Mouse (Mus musculus) central nervous system, embryonic 11.5 days (tissue): ENCODE data around the gene Trim30b. TPM values are rescaled to one million over a fixed set of nuclear protein-coding genes. Genes with fewer than 3 reads are reported as not detected.

Experiments used
- polyA plus RNA-seq: library from polyadenylated mRNA; depleted of rRNA; stranded (reverse); fragments of >200 nt; gene quantifications from 2 replicates; pipeline ENCODE4 v1.2.3, GENCODE M21; 2012; rRNA removed

Gene Trim30b
- 0.01 and 0.04 TPM in 2 replicates for polyA plus RNA-seq

DNA sequence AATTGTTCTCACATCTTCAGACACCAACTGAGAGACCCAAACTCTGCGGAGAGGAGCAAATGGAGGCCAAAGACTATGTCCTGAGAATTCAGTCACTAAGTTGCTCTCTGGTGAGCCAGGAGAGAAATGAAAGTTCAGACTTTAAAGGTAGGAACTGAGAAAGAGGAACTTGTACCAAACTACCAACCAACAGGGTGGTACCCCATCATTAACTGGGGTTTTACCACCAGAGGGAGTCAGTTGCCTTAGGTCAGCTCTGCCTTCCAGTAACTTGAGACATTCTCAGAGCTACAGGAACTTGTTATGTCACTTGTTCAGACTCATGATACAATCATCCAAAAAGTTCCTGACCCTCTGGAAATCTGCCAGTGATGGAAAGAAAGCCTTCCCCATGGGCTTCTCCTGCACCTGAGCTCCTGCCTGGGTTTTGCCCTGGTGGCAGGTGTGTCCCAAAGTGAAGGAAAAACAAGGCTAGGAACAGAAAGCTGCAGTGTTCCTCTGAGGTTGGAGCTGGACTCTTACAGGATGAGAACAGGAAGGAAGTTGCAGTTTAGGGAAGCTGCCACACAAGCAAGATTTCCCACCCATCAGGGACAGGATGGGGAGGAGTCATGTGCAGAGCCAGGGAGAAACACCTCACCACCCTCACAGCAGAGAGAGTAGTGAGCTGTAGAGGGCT lies at the start of gene Trim30b:
Gene Trim30b (minus strand): TSS at position 149 of the 679 bp plus-strand sequence.

DNA sequence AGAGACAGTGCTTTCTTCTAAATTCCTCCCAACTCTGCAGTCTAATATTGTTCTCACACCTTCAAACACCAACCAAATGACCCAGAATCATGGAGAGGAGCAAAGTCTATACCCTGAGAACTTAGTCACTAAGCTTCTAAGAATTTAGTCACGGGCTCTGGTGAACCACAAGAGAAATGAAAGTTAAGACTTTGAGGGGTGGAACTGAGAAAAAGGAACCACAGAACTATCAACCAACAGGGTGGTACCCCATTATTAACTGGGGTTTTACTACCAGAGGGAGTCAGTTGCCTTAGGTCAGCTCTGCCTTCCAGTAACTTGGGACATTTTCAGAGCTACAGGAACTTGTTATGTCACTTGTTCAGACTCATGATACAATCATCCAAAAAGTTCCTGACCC lies 31.0 kb upstream of the Trim30b start, which contains the start of gene Trim30c:
Gene Trim30c (minus strand): TSS at position 140 of the 400 bp plus-strand sequence.

DNA sequence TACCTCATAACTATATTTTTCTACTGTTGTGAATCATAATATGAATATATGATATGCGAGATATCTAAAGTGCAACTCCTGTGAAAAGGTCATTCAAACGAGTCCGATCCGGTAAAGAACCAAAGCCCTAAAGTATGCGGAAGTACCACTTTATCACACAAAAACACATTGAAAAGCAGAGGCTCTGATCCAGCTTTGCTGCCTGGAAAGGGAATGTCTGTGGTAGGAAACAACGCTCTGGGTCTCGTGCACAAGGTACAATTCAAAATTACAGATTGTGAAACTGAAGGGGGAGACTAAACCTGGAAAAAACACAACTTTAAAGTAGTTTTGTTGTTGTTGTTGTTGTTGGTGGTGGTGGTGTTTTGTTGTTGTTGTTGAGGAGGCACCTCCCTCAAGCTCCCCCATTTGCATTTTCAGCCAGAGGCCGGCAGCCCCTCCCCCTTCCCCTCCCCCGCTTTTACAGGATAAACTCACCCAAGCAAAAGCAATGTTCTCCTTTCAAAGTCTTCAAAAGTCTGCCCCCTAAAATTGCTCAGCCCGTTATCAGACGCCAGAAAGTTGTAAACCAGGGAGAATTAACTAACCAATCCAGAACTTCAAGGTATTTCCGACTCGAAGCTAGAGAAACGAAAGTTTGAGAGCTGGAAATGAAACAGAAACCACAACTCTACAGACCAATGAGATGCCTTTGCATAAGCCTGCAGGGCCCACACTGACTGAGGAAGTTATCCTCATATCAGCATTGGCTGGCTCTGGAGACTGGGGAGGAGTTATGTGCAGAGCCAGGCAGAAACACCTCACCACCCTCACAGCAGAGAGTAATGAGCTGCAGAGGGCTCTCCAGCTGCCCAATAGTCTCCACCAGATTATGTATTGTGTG lies 16.7 kb downstream of the Trim30b start, which contains the start of gene Trim12c:
Gene Trim12c (minus strand): TSS at position 646 of the 883 bp plus-strand sequence.

DNA sequence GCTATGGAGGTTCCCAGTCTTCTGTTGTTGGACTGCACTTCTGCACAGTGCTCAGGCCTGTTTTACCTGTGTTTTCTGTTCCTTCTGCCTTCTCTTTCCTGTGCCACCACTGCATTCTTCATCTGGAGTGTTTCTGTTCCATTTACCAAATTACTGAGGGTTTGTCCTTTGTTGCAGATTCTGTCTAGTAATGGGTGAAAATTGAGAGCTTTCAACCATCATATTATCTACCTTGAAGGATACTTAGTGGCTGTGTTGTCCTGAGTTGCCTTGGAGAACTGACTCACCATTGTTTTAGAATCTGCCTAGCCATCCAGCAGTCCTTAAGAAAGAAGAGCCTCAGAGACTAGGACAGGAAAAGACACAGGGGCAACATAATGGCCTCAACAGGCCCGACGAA lies 40.5 kb downstream of the Trim30b start, which contains the start of gene Trim34b:
Gene Trim34b (plus strand): TSS at position 301 of the 400 bp plus-strand sequence.

DNA sequence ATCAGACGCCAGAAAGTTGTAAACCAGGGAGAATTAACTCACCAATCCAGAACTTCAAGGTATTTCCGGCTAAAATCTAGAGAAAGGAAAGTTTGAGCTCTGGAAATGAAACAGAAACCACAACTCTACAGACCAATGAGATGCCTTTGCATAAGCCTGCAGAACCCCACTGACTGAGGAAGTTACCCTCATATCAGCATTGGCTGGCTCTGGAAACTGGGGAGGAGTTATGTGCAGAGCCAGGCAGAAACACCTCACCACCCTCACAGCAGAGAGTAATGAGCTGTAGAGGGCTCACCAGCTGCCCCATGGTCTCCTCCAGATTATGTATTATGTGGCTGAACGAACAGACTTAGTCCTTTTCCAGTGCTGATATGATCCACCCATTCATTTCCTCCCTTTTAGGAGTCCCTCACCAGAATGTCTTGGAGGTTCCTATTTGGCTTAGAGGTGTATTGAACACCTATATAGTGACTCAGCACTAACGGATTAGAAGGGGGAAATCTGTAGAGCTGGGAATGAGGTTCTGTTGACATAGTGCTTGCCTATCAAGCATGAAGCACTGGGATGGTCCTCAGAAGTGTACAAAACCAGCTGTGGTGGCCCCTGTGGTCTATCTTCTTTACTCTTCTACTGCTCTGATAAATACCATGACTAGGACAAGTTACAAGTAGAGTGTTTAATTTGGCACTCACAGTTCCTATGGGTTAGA lies 54.2 kb downstream of the Trim30b start, which contains the start of gene Trim12a:
Gene Trim12a (minus strand): TSS at position 98 of the 712 bp plus-strand sequence.

Other genes starting within 250 kb of the Trim30b start
- gene Ubqln5, start 240.1 kb downstream of the Trim30b start, polyA plus RNA-seq = not detected in 2 replicates
- not detected in 2 replicates for gene Olfr643, start 232.5 kb downstream of the Trim30b start, polyA plus RNA-seq
- not detected in 2 replicates for gene Ubqln3, start 226.6 kb downstream of the Trim30b start, polyA plus RNA-seq
- not detected in 2 replicates for gene Ubqlnl, start 219.3 kb downstream of the Trim30b start, polyA plus RNA-seq
- 0.02 TPM in 1 of 2 replicates, not detected in the other for gene Olfm5, start 205.1 kb downstream of the Trim30b start, polyA plus RNA-seq
- 0.01 and 0.07 TPM in 2 replicates for gene Olfr648, start 186.5 kb downstream of the Trim30b start, polyA plus RNA-seq
- gene Olfr649, start 173.9 kb downstream of the Trim30b start, polyA plus RNA-seq = not detected in 2 replicates
- gene Trim6, start 151.1 kb downstream of the Trim30b start, polyA plus RNA-seq = 2.1 and 3.0 TPM in 2 replicates
- 1.3 and 2.2 TPM in 2 replicates for gene Trim34a, start 125.4 kb downstream of the Trim30b start, polyA plus RNA-seq
- 0.18 and 0.25 TPM in 2 replicates for gene Trim5, start 81.8 kb downstream of the Trim30b start, polyA plus RNA-seq
- gene Trim12a, start 54.4 kb downstream of the Trim30b start, polyA plus RNA-seq = 3.8 and 5.2 TPM in 2 replicates
- gene Trim34b, start 40.4 kb downstream of the Trim30b start, polyA plus RNA-seq = 0.06 TPM in 1 of 2 replicates, not detected in the other
- gene Trim12c, start 16.5 kb downstream of the Trim30b start, polyA plus RNA-seq = 2.3 and 3.8 TPM in 2 replicates
- gene Trim30c, start 31.0 kb upstream of the Trim30b start, polyA plus RNA-seq = 0.04 and 0.09 TPM in 2 replicates
- gene Trim30a, start 95.3 kb upstream of the Trim30b start, polyA plus RNA-seq = 0.52 and 0.99 TPM in 2 replicates
- 0.11 and 0.26 TPM in 2 replicates for gene Trim30d, start 138.0 kb upstream of the Trim30b start, polyA plus RNA-seq
- gene Olfr651, start 180.2 kb upstream of the Trim30b start, polyA plus RNA-seq = not detected in 2 replicates
- gene Olfr652, start 191.0 kb upstream of the Trim30b start, polyA plus RNA-seq = not detected in 2 replicates
- not detected in 2 replicates for gene Olfr653, start 207.4 kb upstream of the Trim30b start, polyA plus RNA-seq
- not detected in 2 replicates for gene Olfr654, start 217.1 kb upstream of the Trim30b start, polyA plus RNA-seq
- gene Olfr655, start 231.9 kb upstream of the Trim30b start, polyA plus RNA-seq = not detected in 2 replicates
- not detected in 2 replicates for gene Olfr656, start 244.1 kb upstream of the Trim30b start, polyA plus RNA-seq